Mouse (Mus musculus) right cerebral cortex, postnatal 36 days (tissue): ENCODE data around the gene Nisch.

ENCODE experiments used
- DNase-seq, 2 experiments: peaks; one replicate each; pipeline ENCODE4 v3.0.0; 2022; ENCODE audit warnings: low spot score in 2 of 2, mixed read lengths in 1 of 2

Nisch gene

DNA sequence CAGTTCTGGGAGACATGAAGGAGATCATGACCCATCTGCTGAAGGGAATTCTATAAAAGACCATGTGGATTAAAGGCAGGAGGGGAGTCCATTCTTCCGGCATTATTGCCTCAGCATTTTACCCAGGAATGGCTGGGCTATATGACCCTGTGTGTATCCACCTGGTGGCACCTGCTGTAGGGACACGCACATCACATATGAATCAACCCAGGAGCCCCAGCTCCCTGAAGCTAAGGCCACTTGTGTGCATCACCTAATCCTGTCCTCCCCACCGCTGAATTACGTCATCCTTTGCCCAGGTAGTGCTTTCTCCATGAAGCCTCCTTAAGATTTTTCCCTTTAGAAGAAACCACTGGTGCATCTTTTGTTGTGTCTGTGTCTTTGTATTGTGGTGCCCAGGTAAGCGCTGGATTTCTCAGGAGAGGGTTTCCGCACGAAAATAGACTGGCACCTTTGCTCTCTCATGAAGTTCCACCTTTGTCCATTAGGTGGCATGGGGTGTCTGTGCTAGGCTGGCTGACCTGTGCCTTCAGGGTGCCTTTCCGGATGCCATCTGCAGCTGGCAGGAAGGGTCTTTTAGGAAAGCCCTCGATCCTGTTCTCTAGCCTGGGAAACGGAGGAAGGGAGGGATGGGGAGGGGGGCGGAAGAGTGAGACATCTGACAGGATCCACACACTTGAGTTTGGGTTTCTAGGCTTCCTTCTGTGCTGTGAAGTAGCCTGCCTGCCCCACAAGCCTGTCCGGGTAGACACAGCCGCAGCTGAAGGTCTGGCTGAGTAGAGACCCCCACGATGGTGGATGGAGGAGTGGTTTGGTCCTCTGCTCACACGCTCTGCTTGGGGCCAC, 1.4 kb downstream of the Nisch start:
- no peak for DNase-seq

DNA sequence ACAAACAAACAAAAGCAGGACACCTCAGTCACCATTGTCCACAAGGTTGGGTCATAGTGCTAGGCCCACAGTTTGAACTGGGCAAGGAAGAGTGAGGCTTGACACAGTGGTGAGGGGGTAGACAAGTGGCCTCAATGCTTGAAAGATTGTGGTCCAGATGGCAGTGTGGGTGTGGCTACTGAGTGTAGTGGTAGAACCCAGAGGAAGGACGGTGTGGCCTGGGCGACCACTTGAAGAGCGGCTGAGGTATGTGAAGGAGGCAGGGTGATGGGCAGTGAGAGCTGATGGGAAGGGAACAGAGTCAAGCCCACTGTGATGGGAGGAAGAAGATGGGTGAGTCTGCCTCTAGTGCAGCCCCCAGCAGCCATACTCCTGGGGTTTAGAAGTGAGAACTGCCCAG, 2.1 kb downstream of the Nisch start:
- no peak for DNase-seq

DNA sequence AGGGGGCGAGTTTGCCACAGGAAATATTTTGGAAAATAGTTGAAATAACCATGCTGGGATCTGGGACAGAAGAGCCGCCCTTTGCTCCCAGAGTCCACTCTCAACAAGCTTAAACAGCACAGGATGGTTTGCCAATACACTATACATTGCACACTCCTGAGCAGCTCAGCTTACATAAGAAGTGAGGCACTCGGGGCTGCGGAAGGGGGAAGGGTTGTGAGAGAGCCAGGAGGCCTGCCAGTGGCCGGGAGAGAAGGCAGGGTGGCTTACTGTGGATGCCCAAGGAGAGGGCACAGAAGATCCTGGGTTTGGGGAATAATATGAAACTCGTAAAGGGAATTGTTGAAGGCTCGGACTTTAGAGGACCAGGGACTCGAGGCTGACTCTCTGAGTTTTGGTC, 2.9 kb downstream of the Nisch start:
- no peak for DNase-seq

DNA sequence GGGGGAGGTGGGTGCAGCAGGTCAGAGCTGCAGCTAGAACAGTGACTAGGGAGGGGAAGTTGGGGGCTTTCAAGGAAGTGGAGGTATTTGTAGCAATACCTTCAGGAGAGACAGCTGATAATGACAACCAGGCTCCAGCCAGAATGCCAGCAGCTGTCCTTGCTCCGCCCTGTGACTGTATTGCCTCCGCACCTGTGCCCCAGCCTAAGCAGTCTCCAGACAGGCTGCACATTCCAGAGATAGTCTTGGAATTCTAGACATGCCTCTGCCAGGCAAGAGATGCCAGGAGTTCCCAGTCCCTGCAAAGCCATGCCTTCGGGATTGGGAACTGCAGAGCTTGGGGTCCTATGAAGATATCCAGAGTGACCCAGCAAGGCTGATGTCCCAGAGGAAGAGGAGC, 4.2 kb downstream of the Nisch start:
- no peak for DNase-seq

DNA sequence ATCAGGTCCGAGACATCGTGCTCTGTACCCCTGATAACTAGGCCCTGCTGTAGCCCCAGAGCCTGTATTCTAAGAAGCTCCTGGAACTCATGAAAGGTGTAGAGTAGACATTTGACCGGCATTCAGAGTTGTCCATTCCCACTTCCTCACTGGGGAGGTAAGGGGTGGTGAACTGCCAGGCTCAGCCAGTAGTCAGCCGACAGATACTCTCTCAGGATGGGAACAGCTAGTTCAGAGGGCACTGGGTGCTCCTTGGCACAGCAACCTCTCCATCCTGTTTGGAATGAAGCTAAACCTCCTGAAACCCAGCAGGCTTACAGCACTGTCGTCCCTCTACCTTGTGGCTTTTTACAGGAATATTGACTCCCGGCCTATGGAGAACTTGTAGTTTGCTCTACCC, 4.9 kb downstream of the Nisch start:
- no peak for DNase-seq

DNA sequence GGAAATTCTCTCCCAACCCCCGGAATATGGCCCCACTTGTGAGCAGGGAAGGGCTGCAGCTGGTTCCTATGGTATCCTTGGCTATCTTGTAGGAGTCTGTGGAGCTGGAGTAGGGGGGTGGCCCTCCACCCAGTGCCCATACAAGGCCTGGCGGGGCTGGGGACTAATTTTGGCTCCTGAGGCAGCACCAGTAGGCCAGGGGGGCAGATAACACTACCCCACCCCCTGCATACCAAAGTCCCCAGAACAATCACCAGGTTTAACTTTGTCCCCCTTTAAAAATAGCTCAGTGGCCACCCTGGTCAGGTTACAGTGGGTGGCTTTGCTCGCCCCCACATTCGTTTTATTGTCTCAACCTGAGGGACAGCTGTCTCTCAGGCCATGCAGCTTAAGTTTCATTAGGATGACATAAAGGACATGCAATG, 7.6 kb downstream of the Nisch start:
- no peak for DNase-seq

DNA sequence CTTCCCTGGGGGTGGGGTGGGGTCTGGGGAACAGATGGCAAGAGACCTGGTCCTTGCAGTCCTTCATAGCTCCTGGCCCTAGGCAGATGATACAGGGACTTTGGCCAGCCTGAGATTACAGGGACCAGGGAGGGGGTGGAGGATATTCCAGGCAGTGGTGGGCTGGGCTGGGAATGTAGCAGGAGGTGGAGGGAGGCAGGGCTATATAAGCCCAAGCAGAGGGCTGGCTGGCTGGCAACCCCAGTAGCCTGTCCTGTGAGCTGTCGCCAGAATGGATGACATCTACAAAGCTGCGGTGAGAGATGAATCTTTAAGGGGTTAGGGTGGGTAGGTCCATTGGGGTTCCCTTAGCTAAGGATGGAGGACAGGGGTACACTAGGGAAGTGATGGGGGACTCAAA, 8.7 kb downstream of the Nisch start, which contains the start of gene Tnnc1:
Gene Tnnc1, plus strand, starts transcription at position 229 of the 400 bp plus-strand sequence.
- DNase-seq: no peak

DNA sequence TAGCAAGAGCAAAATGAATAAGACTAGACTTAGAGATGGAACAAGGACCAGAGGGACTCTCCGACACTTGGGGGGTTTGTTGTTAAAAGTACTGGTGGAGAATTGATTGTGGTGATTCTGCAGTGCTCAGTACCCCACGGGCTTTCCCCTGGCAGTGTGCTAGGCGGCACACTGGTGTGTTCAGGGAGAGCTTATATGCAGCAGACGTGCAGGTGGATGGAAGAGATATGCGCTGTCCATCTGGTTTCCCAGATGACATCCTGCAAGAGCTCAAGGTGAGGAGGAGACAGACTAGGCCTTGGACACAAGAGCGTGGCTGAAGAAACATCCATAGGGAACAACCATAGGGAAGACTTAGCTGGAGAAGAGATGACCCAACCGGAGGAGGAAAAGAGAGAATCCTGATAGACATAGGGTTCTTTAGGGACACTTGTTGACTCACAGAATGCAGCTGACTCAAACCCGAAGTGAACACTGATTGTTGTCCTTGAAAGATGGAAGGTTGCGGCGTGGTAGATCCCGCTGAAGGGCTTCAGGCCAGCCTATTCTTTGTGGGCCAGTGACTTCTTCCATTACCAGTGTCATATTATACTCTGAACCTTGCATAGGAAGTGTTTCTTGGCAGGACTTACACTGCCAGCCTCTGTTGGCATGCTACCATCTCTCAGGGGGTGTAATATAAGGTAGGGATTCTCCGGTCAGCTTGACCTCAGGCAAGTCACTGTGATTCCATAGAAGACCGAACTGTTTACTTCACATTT, 9.5 kb downstream of the Nisch start:
- DNase-seq: no peak

DNA sequence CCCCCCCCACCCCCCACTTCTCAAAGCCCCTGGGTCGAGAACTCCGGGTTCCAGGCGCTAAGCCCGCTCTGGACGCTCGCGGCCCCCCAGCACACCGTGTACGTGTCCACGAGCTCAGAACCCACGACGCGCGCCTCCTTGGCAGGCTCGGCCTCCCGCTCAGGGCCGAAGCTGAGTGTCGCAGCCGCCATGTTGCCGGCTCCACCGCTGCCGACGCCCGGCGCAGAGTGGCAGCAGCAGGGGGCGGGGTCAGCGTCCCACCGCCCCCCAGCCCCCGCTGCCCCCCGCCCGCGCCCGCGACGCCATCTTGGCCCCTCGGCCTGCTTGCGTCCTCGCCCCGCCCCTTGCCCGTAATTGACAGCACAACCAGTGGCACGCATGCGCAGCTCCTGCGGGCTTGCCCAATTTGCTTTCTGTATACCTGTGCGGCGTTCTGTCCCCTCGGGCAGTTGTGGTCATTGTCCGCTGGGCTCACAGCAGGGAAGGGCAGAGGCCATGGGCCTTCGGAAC, 10.2 kb downstream of the Nisch start:
- DNase-seq: peak; percentile 92 to 94

DNA sequence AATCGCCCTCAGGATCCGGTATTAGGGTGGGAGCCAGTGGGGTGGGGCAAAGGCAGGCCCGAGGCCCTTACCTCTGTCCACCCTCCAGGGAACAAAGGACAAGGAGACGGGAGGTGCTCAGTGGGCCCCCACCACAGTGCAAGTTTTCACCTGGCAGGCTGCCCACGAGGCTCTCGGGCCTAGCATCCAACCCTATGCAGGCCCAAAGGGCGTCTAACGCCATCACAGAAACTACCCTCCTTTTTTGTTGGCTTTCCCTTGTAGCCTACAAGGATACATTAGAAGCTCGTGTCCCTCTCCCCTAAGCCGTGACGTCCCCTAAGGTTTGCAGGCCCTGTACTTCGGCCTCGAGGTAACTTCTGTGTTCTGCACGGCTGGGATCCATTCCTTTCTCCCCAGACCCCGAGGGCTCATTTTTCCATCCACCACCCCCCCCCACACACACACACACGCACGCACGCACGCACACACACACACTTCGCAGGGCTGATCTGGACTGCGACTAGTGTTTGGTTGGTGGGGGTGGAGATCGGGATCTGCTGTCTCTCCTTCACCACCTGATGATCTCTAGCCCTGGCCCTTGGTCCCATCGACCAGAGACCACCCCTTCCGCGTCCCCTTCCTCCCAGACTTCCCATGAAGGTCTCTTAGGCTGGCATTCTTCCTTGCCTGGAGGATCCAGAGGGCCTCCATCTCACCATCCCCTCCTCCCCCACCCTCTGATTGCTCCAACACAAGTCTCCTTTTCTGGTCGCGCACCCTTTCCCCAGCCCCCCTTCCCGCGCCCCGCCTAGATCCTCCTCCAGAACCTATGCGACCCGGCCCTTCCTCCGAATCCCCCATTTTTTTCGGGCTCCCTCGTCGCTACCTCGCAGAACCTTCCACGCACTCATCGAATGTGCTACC, 10.9 kb downstream of the Nisch start:
- DNase-seq: no peak

DNA sequence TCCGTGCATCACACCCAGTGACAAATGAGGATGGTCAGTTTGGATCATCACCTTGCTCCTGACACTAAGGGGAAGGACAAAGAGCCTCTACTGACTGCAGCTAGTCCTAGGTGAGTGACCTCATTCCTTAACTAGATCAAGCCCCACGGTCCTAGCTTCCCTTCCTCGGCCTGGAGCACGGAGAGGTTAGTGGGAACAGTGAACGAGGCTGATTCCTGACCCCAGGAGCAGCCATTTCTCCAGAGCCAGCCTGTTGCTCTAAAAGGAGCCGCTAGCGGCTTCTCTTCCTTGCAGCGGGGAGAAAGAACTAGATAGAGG, 11.5 kb downstream of the Nisch start:
- no peak for DNase-seq

DNA sequence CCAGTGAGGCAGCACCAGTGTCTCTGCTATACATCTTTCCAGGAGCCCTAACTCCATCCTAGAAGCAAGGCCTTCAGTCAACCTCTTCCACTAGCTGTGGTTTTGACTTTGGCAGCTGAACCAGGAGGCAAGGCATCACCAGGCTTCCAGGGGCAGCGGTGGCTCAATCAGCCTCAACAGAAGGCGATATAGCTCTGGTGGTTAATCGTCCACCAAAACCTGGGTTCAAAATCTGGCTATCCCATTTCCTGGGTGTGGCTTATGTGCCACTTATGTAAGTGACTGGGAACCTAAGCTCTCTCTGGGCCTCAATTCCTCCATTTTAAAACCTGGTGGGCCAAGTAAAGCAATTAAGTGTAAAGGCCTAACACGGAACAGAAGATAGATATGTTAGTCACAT, 11.9 kb downstream of the Nisch start:
- no peak for DNase-seq

DNA sequence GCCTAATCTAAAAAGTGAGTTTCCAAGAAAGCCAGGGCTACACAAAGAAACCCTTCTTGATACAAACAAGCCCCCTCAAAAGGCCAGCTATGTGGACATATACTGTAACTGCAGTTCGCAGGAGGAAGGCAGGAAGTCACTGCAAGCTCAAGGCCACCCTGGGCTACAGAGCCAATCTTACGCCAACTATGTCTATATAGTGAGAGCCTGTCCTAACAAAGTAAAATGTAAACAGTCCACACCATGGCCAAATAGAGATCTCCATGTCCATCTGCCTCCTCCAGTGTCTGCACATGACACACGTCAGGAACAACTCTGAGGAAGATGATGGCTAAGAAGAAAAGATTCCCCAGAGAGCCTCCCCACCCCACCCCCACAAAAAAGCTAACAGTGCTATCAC, 16.7 kb downstream of the Nisch start:
- DNase-seq: no peak

DNA sequence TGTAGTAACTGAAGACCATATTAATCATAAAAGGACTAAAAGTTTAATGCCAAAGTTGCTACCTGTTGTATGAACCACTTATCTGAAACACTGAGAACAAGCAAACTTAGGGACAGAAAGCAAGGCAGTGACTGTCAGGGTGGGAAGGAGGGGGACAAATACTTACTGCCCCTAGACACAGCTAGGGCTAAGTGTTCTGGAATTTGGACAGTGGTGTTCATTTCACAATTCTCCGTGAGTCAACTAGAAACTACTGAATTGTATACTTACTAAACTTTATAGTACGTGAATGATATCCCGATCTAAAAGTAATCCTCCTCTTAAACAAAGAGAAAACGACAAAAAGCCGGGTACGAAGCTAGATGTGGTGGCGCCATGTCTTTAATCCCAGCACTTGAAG, 17.1 kb downstream of the Nisch start:
- no peak for DNase-seq

DNA sequence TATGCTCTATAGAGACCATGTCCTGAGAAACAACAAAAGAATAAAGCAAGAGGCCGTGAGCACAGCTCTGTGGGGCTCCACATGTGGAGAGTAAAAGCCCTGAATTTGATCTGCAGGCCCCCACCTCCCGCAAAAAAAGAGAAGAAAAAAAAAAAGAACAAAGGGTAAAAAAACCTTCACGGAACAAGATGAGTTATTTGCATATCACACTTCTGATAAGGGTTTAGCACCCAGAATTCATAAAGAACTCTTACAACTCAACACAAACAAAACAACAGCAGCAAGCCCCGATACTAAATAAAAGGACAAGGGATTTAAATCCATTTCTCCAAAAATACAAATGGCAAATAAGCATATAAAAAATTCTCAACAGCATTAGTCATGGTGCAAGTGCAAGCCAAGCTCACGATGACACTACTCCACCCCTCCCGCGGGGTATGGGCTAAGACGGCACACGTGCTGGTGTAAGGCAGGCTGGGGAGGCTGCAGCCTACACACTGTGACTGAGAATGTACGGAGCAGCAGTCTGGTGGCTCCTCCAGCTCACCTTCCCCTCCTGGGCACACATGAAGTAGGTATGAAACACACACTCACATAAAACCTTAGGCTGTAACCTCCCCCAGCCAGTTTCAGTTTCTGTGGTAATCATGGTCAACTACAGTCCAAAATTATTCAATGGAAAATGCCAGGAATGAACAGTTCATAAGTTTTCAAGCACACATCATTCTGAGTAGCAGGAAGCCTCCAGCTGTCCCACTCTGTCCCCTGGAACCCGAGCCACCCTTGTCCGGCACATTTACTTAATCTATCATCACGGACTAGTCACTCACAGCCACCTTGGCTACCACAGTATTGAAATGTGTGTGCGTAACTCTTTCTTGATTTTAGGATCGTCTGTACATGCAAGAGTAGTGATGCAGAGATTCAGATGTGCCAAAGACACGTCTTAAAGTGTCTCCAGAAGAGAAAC, 18.9 kb downstream of the Nisch start:
- peak; percentile 53 to 65 for DNase-seq

DNA sequence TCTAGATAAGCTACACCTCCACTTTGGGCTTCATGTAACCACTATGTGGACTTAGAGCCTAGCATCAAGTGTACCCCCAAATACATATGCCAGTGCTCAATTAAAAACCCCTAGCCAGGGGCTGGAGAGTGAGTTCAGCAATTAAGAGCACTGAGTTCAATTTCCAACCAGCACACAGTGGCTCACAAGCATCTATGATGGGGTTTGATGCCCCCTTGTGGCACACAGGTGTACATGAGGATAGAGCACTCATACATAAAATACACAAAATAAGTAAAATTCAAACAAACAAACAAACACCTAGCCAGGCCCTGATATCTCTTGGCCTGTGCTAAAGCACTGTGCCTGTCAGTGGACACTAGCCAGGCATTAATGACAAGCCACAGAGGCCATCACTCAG, 20.8 kb downstream of the Nisch start:
- DNase-seq: no peak

DNA sequence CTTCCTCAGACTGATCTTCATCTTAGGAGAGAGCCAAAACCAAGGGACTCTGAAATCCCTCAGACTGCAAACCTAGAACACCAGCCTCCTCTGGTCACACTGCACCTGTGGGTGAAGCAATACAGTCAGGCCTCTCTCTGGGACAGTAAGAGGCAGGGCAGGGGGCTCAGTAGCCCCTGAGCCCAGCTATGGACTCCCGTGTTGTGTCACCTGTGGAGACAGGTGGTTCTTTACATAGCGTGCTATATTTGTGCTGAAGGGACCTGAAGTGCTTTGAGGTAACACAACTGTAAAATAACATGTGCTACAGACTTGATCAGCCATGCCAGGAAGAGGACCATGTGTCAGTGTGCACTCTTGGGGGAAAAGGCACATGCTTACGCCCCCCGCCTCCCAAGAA, 21.2 kb downstream of the Nisch start:
- DNase-seq: no peak

DNA sequence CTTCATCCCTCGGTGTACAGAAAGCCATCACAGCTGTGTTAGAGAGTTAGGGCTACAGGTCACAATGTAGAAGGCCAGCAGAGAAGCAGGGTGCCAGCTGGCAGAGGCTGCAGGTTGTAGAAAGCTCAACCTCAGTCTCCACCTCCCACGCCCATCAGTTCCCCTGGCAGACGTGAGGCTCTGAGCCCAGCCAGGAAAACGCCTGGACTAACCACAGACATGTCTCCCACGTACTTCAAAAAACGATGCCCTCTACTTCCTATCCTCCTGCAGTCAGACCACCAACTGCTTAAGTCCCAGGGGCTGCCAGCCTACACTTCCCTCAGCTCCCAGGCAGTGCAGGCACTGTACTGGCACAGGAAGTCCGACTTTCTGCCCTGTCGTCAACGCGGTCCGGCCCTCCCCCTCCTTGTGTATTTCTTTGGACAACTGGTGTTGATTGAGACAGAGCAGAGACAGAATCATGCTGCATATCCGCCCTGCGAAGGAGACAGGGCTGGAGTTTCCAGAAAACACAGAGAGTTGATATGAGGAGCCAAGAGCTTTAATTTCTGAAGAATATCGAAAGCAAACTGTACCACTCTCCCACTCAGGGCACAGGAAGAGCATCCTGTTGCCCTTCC, 21.7 kb downstream of the Nisch start:
- no peak for DNase-seq

DNA sequence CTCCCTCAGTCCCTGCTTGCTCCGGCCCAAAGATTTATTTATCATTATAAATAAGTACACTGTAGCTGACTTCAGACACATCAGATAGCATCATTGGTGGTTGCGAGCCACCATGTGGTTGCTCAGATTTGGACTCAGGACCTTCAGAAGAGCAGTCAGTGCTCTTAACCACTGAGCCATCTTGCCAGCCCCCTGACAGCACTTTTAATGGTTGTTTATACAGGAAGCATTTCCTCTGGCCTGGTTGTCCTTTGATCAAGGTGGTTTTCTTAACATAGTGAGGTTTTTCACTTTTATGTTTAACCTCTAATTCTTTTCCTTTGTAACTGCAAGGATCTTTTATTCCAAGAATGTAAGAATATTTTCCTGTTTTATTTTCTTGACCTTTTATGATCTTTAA, 22.3 kb downstream of the Nisch start:
- DNase-seq: no peak

DNA sequence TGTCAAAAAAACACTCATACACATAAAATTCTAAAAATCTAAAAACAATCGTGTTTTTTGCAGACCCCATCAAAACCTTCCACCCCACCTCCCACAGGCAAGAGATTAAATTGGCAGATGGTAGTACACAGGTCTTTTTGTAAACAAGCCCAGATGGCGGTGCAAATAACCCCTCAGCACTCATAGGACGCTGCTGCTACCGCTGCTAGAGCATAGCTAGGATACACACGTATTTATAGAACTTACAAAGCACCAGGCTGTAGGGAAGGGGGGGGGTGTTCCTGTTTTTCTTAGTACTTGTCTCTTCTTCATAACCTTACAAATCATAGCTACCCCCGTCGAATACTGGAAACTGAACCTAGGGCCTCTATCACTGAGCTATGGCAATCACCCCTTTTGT, 23.0 kb downstream of the Nisch start:
- DNase-seq: no peak
